Mouse (Mus musculus): ENCODE results near the gene Olfr1348. TPM values are rescaled to one million over a fixed set of nuclear protein-coding genes. Genes with fewer than 3 reads are reported as not detected.
"Not testable (repeated sequence)": the region's sequence is repeated elsewhere in the genome, so short reads cannot be mapped to it uniquely, and the experiment has no call there.

Olfr1348 gene
- 0.22 and 0.49 TPM in 2 replicates for polyA plus RNA-seq (2012; rRNA removed)

DNA sequence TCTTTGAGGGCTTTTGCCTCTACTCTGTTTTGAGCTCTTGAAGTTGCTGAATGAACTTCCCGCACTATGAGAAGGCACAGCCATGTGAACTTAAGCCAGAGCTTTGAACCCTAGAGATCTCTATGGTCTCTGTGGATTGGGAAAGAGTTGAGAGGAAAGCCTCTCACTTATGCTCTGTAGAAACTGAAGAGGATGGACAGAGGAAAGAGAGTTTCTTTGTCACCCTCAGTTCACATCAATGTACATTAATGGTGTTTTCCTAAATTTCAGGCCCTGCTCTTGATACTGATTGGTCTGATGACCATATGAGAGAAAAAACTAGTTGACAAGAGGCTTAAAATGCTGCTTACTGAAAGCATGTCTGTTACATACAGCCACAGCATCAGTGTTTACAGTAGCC is at the start of gene Olfr1348:
Gene Olfr1348 (minus strand): TSS at position 101 of the 400 bp plus-strand sequence.
- DNase-seq (ENCODE audit: low read depth), result no peak

DNA sequence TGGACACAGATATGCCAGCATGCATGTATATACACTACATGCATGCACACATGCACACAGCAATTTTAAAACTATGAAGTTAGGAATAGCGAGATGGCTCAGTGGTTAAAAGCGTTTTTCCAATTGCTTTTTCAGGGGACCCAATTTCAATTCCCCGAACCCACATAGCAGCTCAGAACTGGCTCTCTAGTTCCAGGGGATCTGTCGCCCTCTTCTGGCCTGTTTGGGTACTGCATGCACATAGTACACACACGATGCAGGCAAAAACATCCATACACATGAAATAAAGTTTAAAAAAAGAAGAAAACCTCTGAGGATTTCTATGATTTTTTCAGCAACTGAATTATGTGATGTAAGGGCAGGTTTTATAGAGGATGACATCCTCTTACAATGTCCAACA is 17.6 kb upstream of the Olfr1348 start:
- DNase-seq (ENCODE audit: low read depth), result no peak

DNA sequence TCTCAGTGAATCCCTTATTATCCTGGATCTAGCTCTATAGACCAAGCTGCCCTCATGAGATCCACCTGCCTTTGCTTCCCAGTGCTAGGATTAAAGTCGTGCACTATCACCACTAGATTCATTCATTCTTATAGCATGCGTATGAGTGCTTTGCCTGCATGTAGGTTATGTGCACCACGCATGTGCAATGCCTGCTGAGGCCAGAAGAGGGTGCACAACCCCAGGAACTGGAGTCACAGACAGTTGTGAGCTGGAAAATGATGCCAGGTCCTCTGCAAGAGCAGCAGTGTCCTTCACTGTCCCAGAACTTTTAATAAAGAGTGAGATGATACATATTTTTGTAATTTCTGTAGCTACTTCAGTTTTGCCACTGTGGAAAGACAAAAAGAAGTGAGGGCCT is 16.5 kb upstream of the Olfr1348 start:
- DNase-seq (ENCODE audit: low read depth), result no peak

DNA sequence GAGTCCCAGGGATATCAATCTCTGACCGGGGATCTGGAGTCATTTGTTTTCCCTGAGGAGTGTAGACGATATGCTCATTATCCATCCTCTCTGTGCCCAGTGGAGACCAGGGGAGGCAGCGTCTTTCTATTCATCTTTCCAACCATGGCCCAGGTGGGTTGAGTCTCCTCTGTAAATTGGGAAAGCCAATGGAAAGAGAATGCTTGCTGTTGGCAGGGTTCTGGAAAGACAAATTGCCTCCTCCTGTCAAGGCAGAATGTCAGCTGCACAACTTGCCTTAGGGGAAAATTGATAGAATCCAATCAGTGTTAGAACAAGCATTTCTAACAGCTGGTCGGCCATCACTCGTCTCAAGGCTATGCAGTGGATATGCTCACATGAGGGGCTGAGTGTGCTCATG is 14.3 kb upstream of the Olfr1348 start, which contains the start of gene Olfr1349:
Gene Olfr1349 (minus strand): TSS at position 101 of the 400 bp plus-strand sequence.
- DNase-seq (ENCODE audit: low read depth), result no peak

DNA sequence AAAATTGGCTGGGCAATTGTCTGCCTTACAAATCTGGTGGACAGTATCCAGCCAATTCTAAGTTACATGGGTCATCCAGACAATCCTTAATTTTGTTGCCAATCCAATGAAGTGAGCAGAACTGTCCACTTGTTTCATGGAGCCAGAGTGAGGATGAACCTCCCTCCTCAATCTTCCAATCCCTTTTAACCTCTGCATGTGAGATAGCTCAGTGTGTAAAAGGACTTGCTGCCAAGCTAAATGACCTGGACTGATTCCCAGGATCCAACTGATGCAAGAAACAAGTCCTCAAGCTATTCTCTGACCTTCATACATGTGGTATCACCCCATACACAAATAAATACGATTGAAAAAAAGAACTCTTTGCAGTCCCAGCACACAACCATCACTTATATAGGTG is 13.1 kb upstream of the Olfr1348 start:
- DNase-seq (ENCODE audit: low read depth), result no peak

DNA sequence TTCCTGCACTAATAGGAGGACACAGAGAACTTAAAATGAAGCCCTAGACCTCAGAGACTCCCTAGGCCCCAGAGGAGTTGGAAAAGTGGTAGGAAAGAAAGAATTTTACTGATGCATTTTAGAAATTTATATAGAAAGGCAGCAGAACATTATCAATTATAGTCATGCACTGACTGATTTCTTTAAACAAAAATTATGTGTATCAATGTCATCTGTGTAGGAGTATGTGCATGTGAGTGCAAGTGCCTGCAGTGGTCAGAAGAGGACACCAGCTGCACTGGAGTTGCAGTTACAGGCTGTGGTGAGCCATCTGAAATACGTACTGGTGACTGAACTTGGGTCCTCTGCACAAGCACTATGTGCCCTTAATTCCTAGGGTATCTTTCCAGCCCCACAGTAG is 8.9 kb downstream of the Olfr1348 start, which contains the start of gene Olfr1347:
Gene Olfr1347 (minus strand): TSS at position 101 of the 400 bp plus-strand sequence.
- DNase-seq (ENCODE audit: low read depth), result no peak

DNA sequence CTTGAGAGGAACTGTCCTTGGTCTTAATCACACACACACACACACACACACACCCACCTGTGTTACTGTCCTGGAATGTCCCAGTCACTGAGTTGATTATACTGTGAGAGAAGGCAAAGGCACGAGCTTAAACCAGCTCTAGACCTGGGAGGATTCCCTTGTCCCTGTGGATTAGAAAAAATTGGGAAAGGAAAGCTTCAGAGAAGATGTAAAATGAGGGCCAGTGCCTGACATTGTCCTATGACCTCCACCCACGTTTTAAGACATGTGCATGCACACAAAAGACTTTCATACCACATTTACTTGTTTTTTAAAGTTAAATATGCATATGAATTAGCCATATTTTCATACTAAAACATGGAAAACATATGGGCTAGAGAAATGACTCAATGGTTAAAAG is 21.7 kb downstream of the Olfr1348 start, which contains the start of gene Olfr5:
Gene Olfr5 (minus strand): TSS at position 101 of the 400 bp plus-strand sequence.
- DNase-seq (ENCODE audit: low read depth), result no peak

DNA sequence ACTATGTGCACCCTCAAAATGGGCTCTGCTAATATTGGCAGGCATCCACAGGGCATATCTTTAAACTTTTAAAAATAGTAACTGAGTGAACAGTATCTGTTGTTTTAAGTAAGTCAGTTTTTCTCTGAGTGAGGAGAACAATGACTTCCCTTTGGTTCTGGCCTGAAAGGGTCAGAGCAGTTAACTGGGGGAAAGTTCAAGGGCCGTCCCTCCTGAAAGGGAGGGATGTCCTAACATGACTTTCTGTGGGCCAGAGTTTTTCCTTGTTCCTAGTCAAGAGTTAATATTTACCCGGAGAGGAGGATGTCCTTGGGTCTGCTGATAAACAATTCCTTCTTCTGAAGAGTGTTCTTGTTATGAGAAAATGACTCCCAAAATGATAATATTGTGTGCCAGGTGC is 30.9 kb downstream of the Olfr1348 start:
- DNase-seq (ENCODE audit: low read depth), result not testable (repeated sequence)

DNA sequence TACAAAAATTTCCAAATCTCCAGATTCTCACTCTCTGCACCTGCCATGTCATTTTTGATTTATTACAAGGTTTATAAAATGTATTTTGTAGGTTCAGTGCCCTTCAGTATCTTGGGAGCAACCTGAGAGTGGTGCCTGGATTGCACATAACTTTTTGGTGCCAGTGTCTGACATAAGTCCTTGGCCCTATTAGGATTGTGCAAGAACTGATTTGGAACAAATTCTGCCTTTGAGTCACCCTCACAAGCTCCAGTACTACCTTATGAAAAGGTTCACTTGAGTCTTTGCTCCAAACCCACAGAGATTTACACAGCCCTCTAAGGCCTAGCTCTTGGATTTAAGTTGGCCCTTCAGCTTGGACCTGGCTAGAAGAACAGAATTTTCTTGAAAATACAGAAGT is 41.6 kb downstream of the Olfr1348 start, which contains the start of gene Olfr1346:
Gene Olfr1346 (plus strand): TSS at position 151 of the 400 bp plus-strand sequence.
- no peak for DNase-seq (ENCODE audit: low read depth)

DNA sequence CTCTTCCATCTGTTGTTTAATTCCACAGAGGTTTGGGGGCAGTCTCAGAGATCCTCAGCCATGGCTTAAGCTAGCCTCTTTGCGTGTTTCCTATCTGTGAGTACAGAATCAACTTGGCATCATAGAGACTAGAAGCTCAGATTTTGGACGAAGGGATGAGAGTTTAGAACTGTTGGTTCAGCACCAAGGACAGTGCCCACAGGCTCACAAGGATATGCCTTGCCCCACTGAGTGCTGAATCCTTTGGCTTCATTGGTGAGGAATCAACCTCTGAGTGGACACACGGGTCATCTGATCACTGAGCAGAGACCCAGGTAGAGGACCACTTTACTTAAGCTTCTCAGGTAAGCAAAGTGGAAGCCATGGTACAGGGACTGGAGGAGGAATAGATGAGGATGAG is 52.1 kb downstream of the Olfr1348 start:
- no peak for DNase-seq (ENCODE audit: low read depth)

DNA sequence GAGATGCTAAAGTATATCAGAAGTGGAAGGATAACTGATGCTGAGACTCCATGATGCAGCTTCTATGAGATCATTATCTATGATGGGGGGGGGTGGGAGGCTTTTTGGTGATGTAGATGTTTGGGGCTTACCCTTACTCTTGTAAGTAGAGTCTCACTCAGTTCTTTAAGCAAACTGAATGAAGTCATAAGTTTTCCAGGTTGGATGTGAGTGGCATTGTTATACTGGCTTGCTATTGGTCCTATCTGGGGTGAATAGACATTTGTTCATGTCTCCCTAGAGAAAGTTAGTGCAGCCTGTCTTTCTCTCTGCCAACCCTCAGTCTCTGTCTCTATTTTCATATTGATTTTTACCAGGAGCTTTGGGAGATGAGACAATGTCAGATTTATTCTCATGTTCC is 52.7 kb downstream of the Olfr1348 start, which contains the start of gene Olfr1336:
Gene Olfr1336 (plus strand): TSS at position 301 of the 400 bp plus-strand sequence.
- DNase-seq (ENCODE audit: low read depth), result no peak

Other genes with a start within 250 kb of the Olfr1348 start
- 1.5 and 1.6 TPM in 2 replicates for gene Zfp667, start 222.2 kb downstream of the Olfr1348 start, polyA plus RNA-seq (2012; rRNA removed)
- gene Zfp583, start 177.5 kb downstream of the Olfr1348 start, polyA plus RNA-seq (2012; rRNA removed), result 0.96 and 1.1 TPM in 2 replicates
- 0.14 and 0.18 TPM in 2 replicates for gene Gm3854, start 165.0 kb downstream of the Olfr1348 start, polyA plus RNA-seq (2012; rRNA removed)
- gene Zfp78, start 145.5 kb downstream of the Olfr1348 start, polyA plus RNA-seq (2012; rRNA removed), result 0.49 and 0.90 TPM in 2 replicates
- 3.0 and 3.3 TPM in 2 replicates for gene Zfp28, start 125.5 kb downstream of the Olfr1348 start, polyA plus RNA-seq (2012; rRNA removed)
- gene Smim17, start 110.0 kb downstream of the Olfr1348 start, polyA plus RNA-seq (2012; rRNA removed), result not detected in 2 replicates
- gene Gm20715, start 98.5 kb downstream of the Olfr1348 start, polyA plus RNA-seq (2012; rRNA removed), result 0.03 TPM in 1 of 2 replicates, not detected in the other
- gene Olfr1344, start 70.1 kb downstream of the Olfr1348 start, polyA plus RNA-seq (2012; rRNA removed), result not detected in 2 replicates
- not detected in 2 replicates for gene Olfr1336, start 52.6 kb downstream of the Olfr1348 start, polyA plus RNA-seq (2012; rRNA removed)
- not detected in 2 replicates for gene Olfr1346, start 41.6 kb downstream of the Olfr1348 start, polyA plus RNA-seq (2012; rRNA removed)
- 0.11 and 0.18 TPM in 2 replicates for gene Olfr5, start 21.8 kb downstream of the Olfr1348 start, polyA plus RNA-seq (2012; rRNA removed)
- gene Olfr1347, start 9.0 kb downstream of the Olfr1348 start, polyA plus RNA-seq (2012; rRNA removed), result not detected in 2 replicates
- 0.57 and 0.69 TPM in 2 replicates for gene Olfr1349, start 14.2 kb upstream of the Olfr1348 start, polyA plus RNA-seq (2012; rRNA removed)
- not detected in 2 replicates for gene Olfr1350, start 56.1 kb upstream of the Olfr1348 start, polyA plus RNA-seq (2012; rRNA removed)
- 0.35 and 0.84 TPM in 2 replicates for gene Zim1, start 187.7 kb upstream of the Olfr1348 start, polyA plus RNA-seq (2012; rRNA removed)
- 8.6 and 8.9 TPM in 2 replicates for gene Peg3, start 221.7 kb upstream of the Olfr1348 start, polyA plus RNA-seq (2012; rRNA removed)
- 0.04 TPM in 1 of 2 replicates, not detected in the other for gene Usp29, start 221.8 kb upstream of the Olfr1348 start, polyA plus RNA-seq (2012; rRNA removed)